Mouse (Mus musculus): ENCODE data around the gene Rai1. TPM values are rescaled to one million over a fixed set of nuclear protein-coding genes. Genes with fewer than 3 reads are reported as not detected.

Gene Rai1
- polyA plus RNA-seq, 1 experiment, result 2.0 TPM

- Histone ChIP-seq H3K36me3 (ENCODE audit: control insufficient read depth) (peaks cover 17% of the 10 kb centered on the region), H3K27me3 (ENCODE audit: control insufficient read depth) (no peaks in the 10 kb centered on the region), H3K9me3 (ENCODE audit: control insufficient read depth, low read length) (no peaks in the 10 kb centered on the region), H3K4me3 (replicated peaks) (peak overlapping the region; percentile 80), H3K4me1 (ENCODE audit: control insufficient read depth) (peaks cover 76% of the 10 kb centered on the region)
- no peak for TF ChIP-seq TAL1 (IDR thresholded peaks at IDR 0.05; ENCODE audit: low read length)
- no peak for TF ChIP-seq GATA1 (IDR thresholded peaks at IDR 0.05; ENCODE audit: low read length)
These were observed 9.6 kb downstream of the Rai1 start for GRCm38 (mm10) chr11:60114296-60115023.

DNA sequence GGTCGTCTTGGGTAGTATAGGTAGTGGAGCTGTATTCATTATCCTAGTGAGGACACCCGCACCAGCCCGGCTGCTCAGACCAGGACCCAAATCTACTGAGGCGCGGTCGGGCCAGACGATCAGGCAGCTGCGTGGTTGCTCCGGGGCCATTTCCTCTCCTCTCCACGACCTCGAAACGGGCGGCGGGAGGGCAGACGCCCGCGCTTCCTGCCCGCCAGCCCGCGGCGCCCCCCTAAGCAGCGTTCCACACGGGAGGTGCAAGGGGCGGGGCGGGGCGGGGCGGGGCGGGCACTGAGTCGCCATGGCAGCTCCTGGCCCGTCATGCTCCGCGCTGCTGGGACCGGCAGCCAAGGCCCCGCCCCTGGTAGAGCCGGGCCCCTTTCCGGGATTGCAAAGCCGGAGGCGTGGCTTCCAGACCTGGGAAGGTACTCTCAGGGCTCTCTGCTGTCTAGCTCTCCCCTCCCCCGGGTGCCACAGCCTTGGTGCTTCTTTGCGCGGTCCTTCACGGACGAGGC, 10.3 kb downstream of the Rai1 start:
- Histone ChIP-seq H3K4me1 (ENCODE audit: control insufficient read depth) (peaks cover 76% of the 10 kb centered on the region), H3K9me3 (ENCODE audit: control insufficient read depth, low read length) (no peaks in the 10 kb centered on the region), H3K27me3 (ENCODE audit: control insufficient read depth) (no peaks in the 10 kb centered on the region), H3K4me3 (replicated peaks) (peak overlapping the region; percentile 80), H3K36me3 (ENCODE audit: control insufficient read depth) (peaks cover 15% of the 10 kb centered on the region)
- TF ChIP-seq TAL1 (IDR thresholded peaks at IDR 0.05; ENCODE audit: low read length) (no peak), GATA1 (IDR thresholded peaks at IDR 0.05; ENCODE audit: low read length) (no peak)

DNA sequence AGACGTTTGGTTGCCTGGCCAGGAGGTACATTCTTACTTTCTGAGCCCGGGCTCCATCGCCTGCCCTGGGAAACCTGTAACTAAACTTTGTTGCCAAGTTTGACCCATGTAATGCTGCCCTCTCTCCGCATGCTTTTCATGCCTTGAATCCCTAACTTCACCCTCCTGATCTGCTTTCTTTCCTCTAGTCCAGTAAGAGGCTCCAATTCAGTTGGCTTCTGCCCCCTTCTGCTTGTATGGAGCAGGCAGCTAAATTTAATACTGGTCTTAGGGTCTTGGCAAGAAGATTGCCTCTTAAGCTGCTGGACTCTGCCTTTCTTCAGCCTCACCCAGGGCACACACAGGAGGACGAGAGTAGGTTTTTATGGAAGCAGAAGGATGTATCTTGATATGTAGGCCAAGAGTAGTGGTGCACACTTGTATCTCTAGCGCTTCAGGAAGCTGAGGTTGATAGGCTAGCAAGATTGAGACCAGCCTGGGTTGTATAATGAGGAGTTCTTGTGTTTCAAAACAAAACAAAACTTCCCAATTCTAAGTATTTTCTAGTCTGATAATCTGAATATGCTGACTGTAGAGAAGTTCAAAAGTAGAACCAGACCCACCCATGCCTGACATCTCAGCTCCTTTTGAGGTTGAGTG, 10.9 kb downstream of the Rai1 start:
- H3K4me1 ChIP-seq (ENCODE audit: control insufficient read depth), result peaks cover 78% of the 10 kb centered on the region
- peaks cover 11% of the 10 kb centered on the region for H3K36me3 ChIP-seq (ENCODE audit: control insufficient read depth)
- H3K27me3 ChIP-seq (ENCODE audit: control insufficient read depth), result no peaks in the 10 kb centered on the region
- peak overlapping the region; percentile 80 for H3K4me3 ChIP-seq (replicated peaks)
- no peaks in the 10 kb centered on the region for H3K9me3 ChIP-seq (ENCODE audit: control insufficient read depth, low read length)
- TF ChIP-seq GATA1 (IDR thresholded peaks at IDR 0.05; ENCODE audit: low read length), result no peak
- TF ChIP-seq TAL1 (IDR thresholded peaks at IDR 0.05; ENCODE audit: low read length), result no peak

DNA sequence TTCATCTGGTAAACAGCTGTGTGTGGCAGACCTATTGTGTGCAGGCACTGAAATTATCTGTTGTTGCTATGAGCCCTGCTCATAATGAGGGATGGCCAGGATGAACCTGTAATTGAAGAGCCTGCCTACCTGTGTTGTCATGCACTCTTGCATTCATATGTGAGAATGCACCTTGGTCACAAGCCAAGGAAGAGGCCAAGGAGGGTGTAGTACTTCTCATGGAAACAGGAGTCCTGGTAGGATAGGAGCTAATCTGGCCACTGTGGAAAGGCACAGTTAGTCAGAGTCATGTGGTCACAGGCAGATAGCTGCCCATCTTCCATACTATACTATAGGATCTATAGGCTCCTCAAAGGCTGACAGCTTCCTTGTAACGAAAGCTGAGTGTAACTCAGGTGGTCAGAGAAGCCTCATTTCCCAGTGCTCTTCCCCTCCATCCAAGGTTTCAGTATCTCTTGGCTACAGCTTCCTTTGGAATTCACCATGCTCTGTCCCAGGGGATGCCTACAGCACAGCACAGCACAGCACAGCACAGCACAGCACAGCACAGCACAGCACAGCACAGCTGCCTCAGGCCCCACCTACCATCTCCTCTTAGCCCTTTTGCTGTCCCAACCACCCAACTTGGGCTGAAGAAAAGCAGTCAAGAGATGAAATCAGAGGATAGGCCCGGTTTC, 15.9 kb downstream of the Rai1 start:
- Histone ChIP-seq H3K27me3 (ENCODE audit: control insufficient read depth) (no peaks in the 10 kb centered on the region), H3K4me1 (ENCODE audit: control insufficient read depth) (peaks cover 44% of the 10 kb centered on the region), H3K9me3 (ENCODE audit: control insufficient read depth, low read length) (no peaks in the 10 kb centered on the region), H3K36me3 (ENCODE audit: control insufficient read depth) (peaks cover 4% of the 10 kb centered on the region), H3K4me3 (replicated peaks) (no peak overlapping the region)
- no peak for TF ChIP-seq GATA1 (IDR thresholded peaks at IDR 0.05; ENCODE audit: low read length)

DNA sequence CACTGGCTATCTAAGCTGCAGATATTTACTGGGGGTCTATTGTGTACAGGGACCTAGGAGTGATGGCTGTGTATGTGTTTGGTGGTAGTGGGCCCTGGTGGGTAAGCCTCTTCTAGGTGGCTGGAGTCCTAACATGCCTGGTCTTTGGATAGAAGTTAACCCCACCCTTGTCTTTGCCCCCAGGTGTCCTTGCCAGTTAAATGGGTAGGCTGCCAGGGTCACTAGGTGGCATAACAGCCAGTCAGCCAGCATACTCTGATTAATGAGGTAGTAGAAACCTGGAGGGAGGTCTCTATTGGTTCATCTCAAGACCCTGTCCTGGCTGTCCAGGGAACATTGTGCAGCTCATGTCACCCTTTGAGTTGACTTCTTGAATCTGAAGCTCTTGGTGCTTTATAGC, 17.8 kb downstream of the Rai1 start:
- H3K4me3 ChIP-seq (replicated peaks), result no peak overlapping the region
- H3K27me3 ChIP-seq (ENCODE audit: control insufficient read depth), result no peaks in the 10 kb centered on the region
- H3K4me1 ChIP-seq (ENCODE audit: control insufficient read depth), result peaks cover 45% of the 10 kb centered on the region
- H3K36me3 ChIP-seq (ENCODE audit: control insufficient read depth), result peaks cover 4% of the 10 kb centered on the region
- no peak for TF ChIP-seq GATA1 (IDR thresholded peaks at IDR 0.05; ENCODE audit: low read length)
- no peak for TF ChIP-seq TAL1 (IDR thresholded peaks at IDR 0.05; ENCODE audit: low read length)
- no peaks in the 10 kb centered on the region for H3K9me3 ChIP-seq (ENCODE audit: control insufficient read depth, low read length)

DNA sequence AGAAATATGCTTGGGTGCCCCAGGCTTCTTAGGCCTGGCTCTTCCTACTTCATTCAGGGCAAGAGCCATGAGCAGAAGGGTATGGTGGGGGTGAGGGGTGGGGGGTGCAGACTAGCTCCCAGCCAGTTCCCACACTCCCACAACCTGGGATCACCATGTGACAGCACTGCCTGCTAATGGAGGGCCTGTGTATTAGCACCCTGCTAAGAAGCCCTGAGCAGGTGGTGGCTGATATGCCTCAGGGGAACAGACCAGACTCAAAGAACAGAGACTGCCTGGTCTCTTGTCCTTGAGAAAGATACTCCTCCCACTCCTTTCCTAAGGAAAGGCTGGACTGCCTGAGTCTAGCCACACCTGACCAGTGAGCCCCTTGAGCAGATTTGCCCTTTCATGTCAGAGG, 22.2 kb downstream of the Rai1 start:
- Histone ChIP-seq H3K4me3 (replicated peaks) (no peak overlapping the region), H3K27me3 (ENCODE audit: control insufficient read depth) (no peaks in the 10 kb centered on the region), H3K36me3 (ENCODE audit: control insufficient read depth) (no peaks in the 10 kb centered on the region; the same call in none of the 2 replicates), H3K9me3 (ENCODE audit: control insufficient read depth, low read length) (no peaks in the 10 kb centered on the region), H3K4me1 (ENCODE audit: control insufficient read depth) (peaks cover 22% of the 10 kb centered on the region)
- TF ChIP-seq TAL1 (IDR thresholded peaks at IDR 0.05; ENCODE audit: low read length) (no peak), GATA1 (IDR thresholded peaks at IDR 0.05; ENCODE audit: low read length) (no peak)

- no peaks in the 10 kb centered on the region; the same call in 1 of the 2 replicates for H3K36me3 ChIP-seq (ENCODE audit: control insufficient read depth)
- H3K9me3 ChIP-seq (ENCODE audit: control insufficient read depth, low read length), result no peaks in the 10 kb centered on the region
- peaks cover 22% of the 10 kb centered on the region for H3K4me1 ChIP-seq (ENCODE audit: control insufficient read depth)
- no peaks in the 10 kb centered on the region for H3K27me3 ChIP-seq (ENCODE audit: control insufficient read depth)
- TF ChIP-seq GATA1 (IDR thresholded peaks at IDR 0.05; ENCODE audit: low read length), result no peak
- TF ChIP-seq TAL1 (IDR thresholded peaks at IDR 0.05; ENCODE audit: low read length), result no peak
- no peak overlapping the region for H3K4me3 ChIP-seq (replicated peaks)
These were observed 23.2 kb downstream of the Rai1 start for GRCm38 (mm10) chr11:60127863-60128512.

DNA sequence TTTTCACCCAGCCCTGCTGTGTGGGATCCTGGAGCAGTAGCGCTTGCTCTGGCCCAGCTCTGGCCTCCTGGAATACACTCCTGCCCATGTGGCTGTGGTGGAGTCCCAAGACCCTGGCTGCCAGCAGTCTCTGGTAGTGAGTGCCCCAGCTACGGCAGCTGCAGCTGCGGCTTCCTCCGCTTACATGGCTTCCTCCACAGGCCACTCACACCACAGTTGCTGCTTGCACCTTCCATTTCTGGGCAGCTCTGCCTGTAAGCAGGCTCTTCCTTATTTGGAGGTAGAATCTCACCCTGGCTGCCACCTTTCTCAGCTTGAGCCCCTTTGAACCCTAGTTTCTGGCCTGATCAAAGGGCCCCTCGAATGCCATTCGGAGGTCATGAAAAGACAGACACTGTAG, 25.7 kb downstream of the Rai1 start:
- Histone ChIP-seq H3K9me3 (ENCODE audit: control insufficient read depth, low read length) (no peaks in the 10 kb centered on the region), H3K4me3 (replicated peaks) (no peak overlapping the region), H3K4me1 (ENCODE audit: control insufficient read depth) (peaks cover 25% of the 10 kb centered on the region), H3K36me3 (ENCODE audit: control insufficient read depth) (no peaks in the 10 kb centered on the region; the same call in 1 of the 2 replicates), H3K27me3 (ENCODE audit: control insufficient read depth) (no peaks in the 10 kb centered on the region)
- TF ChIP-seq TAL1 (IDR thresholded peaks at IDR 0.05; ENCODE audit: low read length) (no peak), GATA1 (IDR thresholded peaks at IDR 0.05; ENCODE audit: low read length) (no peak)
